Mouse (Mus musculus): Measurements from ENCODE around the gene Ppard. TPM values are rescaled to one million over a fixed set of nuclear protein-coding genes. Genes with fewer than 3 reads are reported as not detected.

Ppard gene
- polyA plus RNA-seq, 1 experiment from 2014 or later, result 3.6 TPM

DNA sequence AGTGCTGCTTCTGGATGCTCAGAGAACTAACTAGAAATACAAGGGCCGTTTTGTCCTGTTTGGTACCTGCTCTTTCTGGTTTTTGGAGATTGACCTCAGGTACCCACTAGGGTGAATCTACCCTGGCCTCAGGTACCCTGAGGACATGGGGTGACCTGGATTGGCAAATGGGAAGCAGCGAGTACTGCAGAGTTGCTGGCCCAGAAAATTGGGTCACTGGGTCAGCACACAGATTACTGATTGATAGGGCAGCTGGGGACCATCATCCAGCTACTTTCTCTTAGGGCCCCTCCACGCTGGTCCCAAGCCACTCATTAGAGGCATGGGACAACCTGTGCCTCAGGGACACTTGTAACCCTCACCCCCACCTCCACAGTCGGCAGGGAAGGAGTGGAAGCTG is 46.7 kb downstream of the Ppard start:
- Histone ChIP-seq H3K4me2 (no peak overlapping the region), H3K9me3 (no peaks in the 10 kb centered on the region), H3K4me1 (peaks cover 49% of the 10 kb centered on the region)

DNA sequence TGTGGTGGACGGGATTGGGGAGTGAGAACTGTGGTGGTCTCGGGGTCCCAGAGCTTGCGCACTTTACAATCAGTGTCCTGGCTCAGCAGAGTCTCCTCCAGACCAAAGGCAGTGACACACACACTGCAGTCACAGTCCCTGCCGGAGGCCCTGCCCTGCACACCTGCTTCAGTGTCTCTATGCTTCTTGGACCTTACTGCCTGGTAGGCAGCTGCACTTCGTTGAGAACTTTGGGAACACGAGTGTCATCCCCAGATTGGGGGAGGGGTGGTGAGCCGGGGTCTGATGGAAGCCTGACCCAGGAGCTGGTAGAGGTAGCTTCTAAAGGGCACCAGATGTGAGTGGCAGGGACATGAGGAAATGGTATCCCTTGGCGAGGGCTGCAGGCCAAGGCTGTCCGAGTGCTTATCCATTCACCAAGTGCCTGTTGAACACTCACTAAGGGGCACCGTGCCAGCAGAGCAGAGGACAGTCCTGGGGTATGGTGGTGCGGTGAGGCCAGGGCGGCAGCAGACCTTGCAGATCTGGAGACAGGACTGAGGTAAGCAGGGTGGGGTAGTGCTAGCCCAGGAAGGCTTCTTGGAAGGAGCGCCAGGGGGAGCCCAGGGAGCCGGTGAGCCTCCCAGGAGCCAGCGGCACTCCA is 47.4 kb downstream of the Ppard start:
- H3K27ac ChIP-seq, result peak overlapping the region; percentile 12; the same call in 1 of the 2 replicates
- H3K27me3 ChIP-seq, result no peaks in the 10 kb centered on the region
- no peak overlapping the region for H3K4me3 ChIP-seq
- H3K4me1 ChIP-seq, result peaks cover 51% of the 10 kb centered on the region
- H3K9ac ChIP-seq, result no peak overlapping the region
- H3K9me3 ChIP-seq, result no peaks in the 10 kb centered on the region
- H3K4me2 ChIP-seq, result no peak overlapping the region
- no peak for ATAC-seq (ENCODE audit: insufficient number of reproducible peaks, low FRiP score, low TSS enrichment, low read depth)
- H3K36me3 ChIP-seq, result no peaks in the 10 kb centered on the region
- WGBS, result 65% methylated on average over 15 of the region's 15 CpGs

More for the DNA sequence above, 46.7 kb downstream of the Ppard start:
- no peaks in the 10 kb centered on the region for H3K36me3 ChIP-seq
- H3K9ac ChIP-seq, result no peak overlapping the region
- no peak for ATAC-seq (ENCODE audit: insufficient number of reproducible peaks, low FRiP score, low TSS enrichment, low read depth)
- H3K27me3 ChIP-seq, result no peaks in the 10 kb centered on the region
- H3K27ac ChIP-seq, result peak overlapping the region; percentile 12; the same call in 1 of the 2 replicates
- H3K4me3 ChIP-seq, result no peak overlapping the region
- 37% methylated on average over 4 of the region's 4 CpGs for WGBS

DNA sequence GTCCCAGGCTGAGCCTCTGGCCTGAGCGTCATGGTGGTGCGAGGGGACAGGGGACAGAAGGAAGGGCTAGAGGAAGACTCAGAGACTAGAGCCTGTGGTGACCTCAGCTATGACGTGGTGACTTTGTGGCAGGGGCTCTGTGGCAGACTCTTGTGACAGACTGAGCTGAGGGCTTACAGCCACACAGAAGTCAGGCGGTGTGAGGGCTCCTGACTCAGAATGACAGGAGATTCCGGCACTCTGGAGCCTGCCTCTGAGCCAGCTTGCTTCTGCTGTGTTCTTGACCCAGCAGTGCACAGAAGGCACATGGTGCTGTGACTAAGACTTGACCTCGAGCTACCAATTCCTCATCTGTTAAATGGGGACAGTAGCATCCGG is 47.9 kb downstream of the Ppard start:
- H3K4me1 ChIP-seq, result peaks cover 56% of the 10 kb centered on the region

DNA sequence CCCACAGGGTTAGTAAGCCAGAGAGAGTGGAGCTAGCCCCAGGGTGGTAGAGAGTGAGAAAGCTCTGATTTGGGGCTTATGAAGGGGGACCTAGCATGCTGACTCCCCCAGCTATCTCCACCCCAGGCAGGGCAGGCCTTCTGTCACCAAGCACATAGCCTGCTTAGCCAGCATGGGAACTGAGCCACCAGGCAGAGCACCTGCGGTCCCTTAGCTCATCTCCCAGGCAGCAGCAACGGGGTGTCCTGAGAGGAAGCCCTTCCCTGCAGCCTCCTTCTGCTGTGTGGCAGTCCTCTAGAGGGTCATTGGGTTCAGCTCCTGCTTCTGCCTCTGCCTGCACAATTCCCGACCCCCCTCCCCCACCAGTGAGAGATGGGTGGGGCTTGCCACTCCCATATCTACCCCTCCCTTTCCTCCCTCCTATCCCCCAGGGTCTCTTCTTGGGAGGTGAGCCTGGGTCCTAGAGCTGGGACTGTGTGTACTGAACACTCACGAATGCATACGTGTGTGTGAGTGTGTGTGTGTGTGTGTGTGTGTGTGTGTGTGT is 48.4 kb downstream of the Ppard start:
- no peak overlapping the region for H3K9ac ChIP-seq
- H3K27ac ChIP-seq, result 0 out of 2 replicates have a peak overlapping the region, but pooled peaks have one; percentile 22
- no peak overlapping the region for H3K4me3 ChIP-seq
- ATAC-seq (ENCODE audit: insufficient number of reproducible peaks, low FRiP score, low TSS enrichment, low read depth), result no peak
- 28% methylated on average over 5 of the region's 5 CpGs for WGBS
- H3K27me3 ChIP-seq, result no peaks in the 10 kb centered on the region
- no peaks in the 10 kb centered on the region for H3K36me3 ChIP-seq
- no peaks in the 10 kb centered on the region for H3K9me3 ChIP-seq
- H3K4me2 ChIP-seq, result no peak overlapping the region
- H3K4me1 ChIP-seq, result peaks cover 61% of the 10 kb centered on the region

More for the DNA sequence above, 47.9 kb downstream of the Ppard start:
- no peak overlapping the region for H3K4me2 ChIP-seq
- H3K4me3 ChIP-seq, result no peak overlapping the region
- no peak overlapping the region for H3K27ac ChIP-seq
- H3K9me3 ChIP-seq, result no peaks in the 10 kb centered on the region
- 80% methylated on average over 7 of the region's 7 CpGs for WGBS
- no peaks in the 10 kb centered on the region for H3K27me3 ChIP-seq
- ATAC-seq (ENCODE audit: insufficient number of reproducible peaks, low FRiP score, low TSS enrichment, low read depth), result no peak
- H3K9ac ChIP-seq, result no peak overlapping the region
- H3K36me3 ChIP-seq, result no peaks in the 10 kb centered on the region

DNA sequence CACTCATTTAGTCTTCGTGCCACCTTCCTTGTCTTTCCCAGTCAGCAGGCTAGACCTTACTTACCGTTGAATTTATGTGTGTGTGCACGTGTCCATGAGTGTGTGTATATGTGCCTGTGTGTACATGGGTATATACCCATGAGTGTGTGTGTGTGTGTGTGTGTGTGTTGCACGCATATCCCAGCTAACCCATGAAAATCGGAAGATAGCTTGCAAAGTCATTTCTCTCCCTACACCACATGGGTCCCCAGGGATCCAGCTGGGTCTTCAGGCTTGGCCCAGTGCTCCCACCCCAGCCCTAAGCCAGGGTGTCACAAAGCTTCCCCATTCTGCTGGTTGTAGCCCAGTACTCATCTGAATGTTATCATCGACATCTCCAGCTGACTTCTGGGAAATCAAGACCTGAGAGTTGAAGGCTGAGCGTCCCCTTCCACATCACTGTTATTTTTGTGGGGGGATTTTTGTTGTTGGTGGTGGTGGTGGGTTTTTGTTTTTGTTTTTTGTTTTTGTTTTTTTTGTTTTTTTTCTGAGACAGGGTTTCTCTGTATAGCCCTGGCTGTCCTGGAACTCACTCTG is 49.5 kb downstream of the Ppard start:
- 91% methylated on average over 7 of the region's 7 CpGs for WGBS
- Histone ChIP-seq H3K27me3 (no peaks in the 10 kb centered on the region), H3K27ac (no peak overlapping the region), H3K9ac (no peak overlapping the region), H3K9me3 (no peaks in the 10 kb centered on the region), H3K4me1 (peaks cover 67% of the 10 kb centered on the region), H3K4me2 (no peak overlapping the region), H3K36me3 (no peaks in the 10 kb centered on the region), H3K4me3 (no peak overlapping the region)
- ATAC-seq (ENCODE audit: insufficient number of reproducible peaks, low FRiP score, low TSS enrichment, low read depth), result no peak

DNA sequence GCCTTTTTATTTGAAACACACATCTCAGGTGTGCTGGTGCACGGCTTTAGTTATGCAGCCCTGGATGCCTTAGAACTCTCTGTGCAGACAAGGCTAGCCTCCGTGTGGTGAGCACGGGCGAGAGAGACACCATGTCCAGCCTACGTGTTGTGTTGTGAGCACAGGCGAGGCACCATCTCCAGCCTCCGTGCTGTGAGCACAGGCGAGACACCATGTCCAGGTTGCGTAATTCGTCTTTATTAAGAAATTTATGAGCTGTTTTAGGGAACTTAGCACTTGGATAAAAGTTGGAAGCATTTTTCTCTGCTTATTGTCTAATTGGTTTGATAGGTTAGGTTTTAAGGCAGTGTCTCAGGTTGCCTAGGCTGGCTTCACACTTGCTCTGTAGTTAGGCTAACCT is 50.7 kb downstream of the Ppard start:
- no peak overlapping the region for H3K4me2 ChIP-seq
- H3K9me3 ChIP-seq, result no peaks in the 10 kb centered on the region
- ATAC-seq (ENCODE audit: insufficient number of reproducible peaks, low FRiP score, low TSS enrichment, low read depth), result no peak
- H3K27me3 ChIP-seq, result no peaks in the 10 kb centered on the region
- WGBS, result 50% methylated on average over 10 of the region's 10 CpGs
- no peak overlapping the region for H3K4me3 ChIP-seq
- no peak overlapping the region for H3K27ac ChIP-seq
- peaks cover 65% of the 10 kb centered on the region for H3K4me1 ChIP-seq
- H3K36me3 ChIP-seq, result no peaks in the 10 kb centered on the region
- H3K9ac ChIP-seq, result no peak overlapping the region

DNA sequence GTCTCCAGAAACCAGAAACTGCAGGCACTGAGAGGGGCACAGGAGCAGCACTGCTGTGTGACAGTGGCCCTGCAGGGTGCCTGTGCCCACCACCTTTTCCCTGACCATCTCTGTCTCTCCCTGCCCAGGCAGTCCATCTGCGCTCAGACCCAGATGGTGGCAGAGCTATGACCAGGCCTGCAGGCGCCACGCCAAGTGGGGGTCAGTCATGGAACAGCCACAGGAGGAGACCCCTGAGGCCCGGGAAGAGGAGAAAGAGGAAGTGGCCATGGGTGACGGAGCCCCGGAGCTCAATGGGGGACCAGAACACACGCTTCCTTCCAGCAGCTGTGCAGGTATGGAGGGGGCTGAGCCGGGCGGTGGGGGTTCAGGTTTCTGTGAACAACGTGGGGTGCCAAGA is 53.6 kb downstream of the Ppard start:
- Histone ChIP-seq H3K27ac (no peak overlapping the region), H3K4me3 (no peak overlapping the region), H3K4me1 (peaks cover 38% of the 10 kb centered on the region), H3K4me2 (no peak overlapping the region), H3K36me3 (peaks cover 2% of the 10 kb centered on the region; the same call in 1 of the 2 replicates), H3K27me3 (no peaks in the 10 kb centered on the region), H3K9ac (no peak overlapping the region), H3K9me3 (no peaks in the 10 kb centered on the region)
- WGBS, result 67% methylated on average over 10 of the region's 10 CpGs
- no peak for ATAC-seq (ENCODE audit: insufficient number of reproducible peaks, low FRiP score, low TSS enrichment, low read depth)

DNA sequence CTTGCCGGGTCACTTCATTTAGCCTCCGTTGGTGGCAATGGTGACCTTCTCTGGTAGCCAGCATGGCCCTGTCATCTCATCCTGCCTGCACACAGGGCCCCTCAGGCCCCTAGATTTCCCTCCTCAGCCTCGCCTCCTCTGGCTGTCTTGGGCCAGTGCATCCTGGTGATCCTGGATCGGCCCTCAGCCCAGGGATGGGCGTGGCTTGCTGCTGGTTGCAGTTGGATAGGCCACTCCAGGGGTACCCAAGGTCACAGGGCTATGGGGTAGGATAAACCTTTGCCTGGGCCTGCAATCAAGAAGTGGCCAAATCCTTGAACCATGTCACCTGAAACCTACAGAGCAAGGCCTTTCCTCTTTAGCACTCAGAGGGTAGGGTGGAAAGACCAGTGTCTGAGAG is 54.5 kb downstream of the Ppard start:
- H3K4me1 ChIP-seq, result peaks cover 34% of the 10 kb centered on the region
- no peak overlapping the region for H3K9ac ChIP-seq
- no peak for ATAC-seq (ENCODE audit: insufficient number of reproducible peaks, low FRiP score, low TSS enrichment, low read depth)
- no peak overlapping the region for H3K4me2 ChIP-seq
- no peak overlapping the region for H3K27ac ChIP-seq
- no peak overlapping the region for H3K4me3 ChIP-seq
- 61% methylated on average over 5 of the region's 5 CpGs for WGBS
- no peaks in the 10 kb centered on the region for H3K27me3 ChIP-seq
- H3K9me3 ChIP-seq, result no peaks in the 10 kb centered on the region
- peaks cover 5% of the 10 kb centered on the region; the same call in 1 of the 2 replicates for H3K36me3 ChIP-seq

DNA sequence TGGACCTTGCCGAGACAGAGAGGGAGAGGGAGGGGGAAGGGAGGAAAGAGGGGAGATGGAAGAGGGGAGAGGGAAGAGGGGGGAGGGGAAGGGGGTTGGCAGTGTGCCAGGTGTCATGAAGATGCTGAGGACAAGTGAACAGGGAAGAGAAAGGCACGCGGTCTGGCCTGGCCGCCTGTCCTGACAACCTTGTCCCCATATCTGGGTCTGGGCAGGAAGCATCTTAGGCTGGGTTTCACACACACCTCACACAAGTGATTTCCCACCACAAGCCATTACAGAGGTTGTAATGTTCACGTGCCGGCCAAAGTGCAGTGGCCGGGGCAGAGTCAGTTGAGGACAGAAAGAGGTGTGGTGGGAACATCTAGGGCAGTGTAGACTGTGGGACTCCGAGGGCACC is 55.1 kb downstream of the Ppard start:
- ATAC-seq (ENCODE audit: insufficient number of reproducible peaks, low FRiP score, low TSS enrichment, low read depth), result no peak
- WGBS, result 70% methylated on average over 8 of the region's 8 CpGs

DNA sequence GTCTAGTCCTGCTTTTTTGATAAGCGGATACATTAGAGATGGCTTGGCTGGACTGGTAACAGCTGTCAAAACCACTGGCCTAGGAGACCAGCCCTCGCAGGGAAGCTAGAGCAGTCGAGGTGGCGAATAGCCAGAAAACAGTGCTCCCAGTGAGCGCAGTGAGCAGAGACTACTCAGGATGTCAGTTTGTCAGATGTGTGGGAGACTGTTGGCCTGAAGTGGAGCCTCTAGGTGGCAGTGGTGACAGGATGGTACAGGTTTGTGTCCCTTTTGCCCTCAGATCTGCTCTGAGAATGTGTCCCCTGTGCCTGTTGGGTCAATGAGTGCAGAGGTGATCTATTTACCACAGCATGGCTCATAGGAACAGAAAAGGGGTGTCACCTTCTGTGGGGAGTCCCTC is 55.5 kb downstream of the Ppard start:
- peaks cover 10% of the 10 kb centered on the region; the same call in 1 of the 2 replicates for H3K36me3 ChIP-seq
- H3K4me2 ChIP-seq, result no peak overlapping the region
- H3K27me3 ChIP-seq, result no peaks in the 10 kb centered on the region
- no peak overlapping the region for H3K9ac ChIP-seq
- H3K4me3 ChIP-seq, result no peak overlapping the region
- no peak overlapping the region for H3K27ac ChIP-seq
- peaks cover 28% of the 10 kb centered on the region for H3K4me1 ChIP-seq
- 68% methylated on average over 5 of the region's 5 CpGs for WGBS
- no peaks in the 10 kb centered on the region for H3K9me3 ChIP-seq
- no peak for ATAC-seq (ENCODE audit: insufficient number of reproducible peaks, low FRiP score, low TSS enrichment, low read depth)

More for the DNA sequence above, 55.1 kb downstream of the Ppard start:
- peaks cover 32% of the 10 kb centered on the region for H3K4me1 ChIP-seq
- H3K27me3 ChIP-seq, result no peaks in the 10 kb centered on the region
- no peak overlapping the region for H3K27ac ChIP-seq
- H3K9ac ChIP-seq, result no peak overlapping the region
- H3K36me3 ChIP-seq, result peaks cover 10% of the 10 kb centered on the region; the same call in 1 of the 2 replicates
- H3K4me2 ChIP-seq, result no peak overlapping the region
- H3K9me3 ChIP-seq, result no peaks in the 10 kb centered on the region
- H3K4me3 ChIP-seq, result no peak overlapping the region

DNA sequence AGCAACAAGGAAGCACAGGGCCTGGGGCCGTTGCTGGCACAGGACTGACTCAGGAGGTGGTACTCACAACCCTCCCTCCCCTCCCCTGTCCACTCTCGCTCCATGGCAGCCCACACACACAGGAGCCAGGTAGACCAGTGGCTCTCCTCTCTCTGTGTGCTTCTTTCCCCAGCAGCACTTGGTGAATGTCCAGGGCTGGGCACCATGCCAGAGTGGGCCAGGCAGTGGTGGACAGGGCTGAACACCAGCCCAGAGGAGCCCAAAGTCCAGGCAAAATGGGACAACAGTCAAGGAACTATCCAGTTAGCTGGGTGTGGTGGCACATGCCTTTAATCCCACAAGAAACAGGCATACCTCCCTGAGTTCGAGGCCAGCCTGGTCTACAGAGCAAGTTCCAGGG is 57.8 kb downstream of the Ppard start:
- no peaks in the 10 kb centered on the region for H3K9me3 ChIP-seq
- peaks cover 15% of the 10 kb centered on the region for H3K36me3 ChIP-seq
- no peak overlapping the region for H3K9ac ChIP-seq
- H3K27me3 ChIP-seq, result no peaks in the 10 kb centered on the region
- 65% methylated on average over 3 of the region's 3 CpGs for WGBS
- H3K4me2 ChIP-seq, result no peak overlapping the region
- H3K4me3 ChIP-seq, result no peak overlapping the region
- H3K4me1 ChIP-seq, result peaks cover 38% of the 10 kb centered on the region
- ATAC-seq (ENCODE audit: insufficient number of reproducible peaks, low FRiP score, low TSS enrichment, low read depth), result no peak
- no peak overlapping the region for H3K27ac ChIP-seq

DNA sequence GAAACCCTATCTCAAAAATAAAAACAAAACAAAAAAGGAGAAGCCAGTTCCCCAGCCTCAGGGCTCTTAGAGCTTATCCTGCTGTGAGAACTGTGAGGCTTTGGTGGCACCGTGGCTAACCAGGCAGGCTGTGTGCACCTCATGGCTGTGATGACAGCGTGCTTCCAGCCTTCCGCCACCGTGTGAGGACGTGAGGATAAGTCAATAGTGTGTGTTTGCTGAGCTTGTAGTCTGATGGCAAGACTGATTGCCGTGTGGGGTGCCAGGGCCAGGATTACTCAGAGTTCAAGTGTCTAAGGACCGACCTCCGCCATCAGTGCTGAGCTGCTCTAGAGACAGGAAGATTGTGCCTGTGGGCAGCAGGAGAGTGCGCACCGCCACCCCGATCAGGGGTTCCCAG is 58.2 kb downstream of the Ppard start:
- 82% methylated on average over 11 of the region's 11 CpGs for WGBS
- Histone ChIP-seq H3K9ac (no peak overlapping the region), H3K36me3 (peaks cover 15% of the 10 kb centered on the region)

More for the DNA sequence above, 58.2 kb downstream of the Ppard start:
- no peak for ATAC-seq (ENCODE audit: insufficient number of reproducible peaks, low FRiP score, low TSS enrichment, low read depth)
- Histone ChIP-seq H3K27ac (no peak overlapping the region), H3K4me1 (peaks cover 35% of the 10 kb centered on the region), H3K27me3 (no peaks in the 10 kb centered on the region), H3K4me3 (no peak overlapping the region), H3K4me2 (no peak overlapping the region), H3K9me3 (no peaks in the 10 kb centered on the region)

Data from limb, embryonic 15.5 days (tissue).